Mouse (Mus musculus) embryo, embryonic 11.5 days (tissue): ENCODE results near the gene Hsd17b14.

Experiments used
- DNase-seq: peaks from one replicate; pipeline ENCODE4 v3.0.0-alpha.2; 2012; ENCODE audit warnings: low read depth, low spot score

Hsd17b14 gene

DNA sequence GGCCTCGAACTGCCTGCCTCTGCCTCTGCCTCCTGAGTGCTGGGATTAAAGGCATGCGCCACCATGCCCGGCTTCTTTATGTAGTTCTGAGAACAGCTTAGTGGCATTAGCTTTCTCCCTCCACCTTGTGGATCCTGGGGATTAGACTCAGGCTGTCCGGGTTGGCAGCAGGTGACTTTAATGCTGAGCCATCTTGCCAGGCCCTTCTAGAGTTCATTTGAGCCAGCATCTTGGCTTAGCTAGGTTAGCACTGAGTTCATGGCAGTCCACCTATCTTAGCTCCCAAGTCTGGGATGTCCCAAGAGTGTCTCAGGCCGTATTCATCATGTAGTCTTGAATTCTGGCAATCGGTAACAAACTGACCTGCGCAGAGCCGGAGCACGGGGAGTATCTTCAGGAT, 10.8 kb downstream of the Hsd17b14 start:
- no peak for DNase-seq

DNA sequence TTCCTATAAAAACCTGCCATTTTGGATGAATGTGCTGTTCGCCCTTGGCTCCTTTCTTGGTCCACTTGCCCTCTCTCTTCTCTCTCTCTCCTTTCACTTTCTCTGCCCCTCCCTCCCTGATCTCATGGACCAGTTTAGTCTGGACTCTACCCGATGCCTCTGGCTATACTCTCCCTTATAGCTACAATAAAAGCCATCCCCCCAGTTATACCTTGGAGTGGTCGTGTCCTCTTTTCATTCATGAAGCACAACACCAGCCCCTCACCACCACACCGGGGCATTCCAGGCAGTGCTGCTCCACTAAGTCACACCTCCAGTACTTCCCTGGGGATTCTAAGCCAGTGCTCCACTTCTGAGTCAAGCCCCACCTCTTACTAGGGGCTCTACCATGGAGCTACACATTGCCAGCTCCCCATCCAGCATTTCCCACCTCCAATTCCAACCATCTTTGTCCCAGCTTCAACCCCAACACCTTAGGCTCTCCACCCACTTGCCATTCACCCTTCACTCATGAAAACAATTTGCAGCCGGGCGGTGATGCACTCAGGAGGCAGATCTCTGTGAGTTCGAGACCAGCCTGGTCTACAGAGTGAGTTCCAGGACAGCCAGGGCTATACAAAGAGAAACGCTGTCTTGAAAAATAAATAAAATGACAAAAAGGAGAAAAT, 12.6 kb downstream of the Hsd17b14 start:
- DNase-seq: no peak

DNA sequence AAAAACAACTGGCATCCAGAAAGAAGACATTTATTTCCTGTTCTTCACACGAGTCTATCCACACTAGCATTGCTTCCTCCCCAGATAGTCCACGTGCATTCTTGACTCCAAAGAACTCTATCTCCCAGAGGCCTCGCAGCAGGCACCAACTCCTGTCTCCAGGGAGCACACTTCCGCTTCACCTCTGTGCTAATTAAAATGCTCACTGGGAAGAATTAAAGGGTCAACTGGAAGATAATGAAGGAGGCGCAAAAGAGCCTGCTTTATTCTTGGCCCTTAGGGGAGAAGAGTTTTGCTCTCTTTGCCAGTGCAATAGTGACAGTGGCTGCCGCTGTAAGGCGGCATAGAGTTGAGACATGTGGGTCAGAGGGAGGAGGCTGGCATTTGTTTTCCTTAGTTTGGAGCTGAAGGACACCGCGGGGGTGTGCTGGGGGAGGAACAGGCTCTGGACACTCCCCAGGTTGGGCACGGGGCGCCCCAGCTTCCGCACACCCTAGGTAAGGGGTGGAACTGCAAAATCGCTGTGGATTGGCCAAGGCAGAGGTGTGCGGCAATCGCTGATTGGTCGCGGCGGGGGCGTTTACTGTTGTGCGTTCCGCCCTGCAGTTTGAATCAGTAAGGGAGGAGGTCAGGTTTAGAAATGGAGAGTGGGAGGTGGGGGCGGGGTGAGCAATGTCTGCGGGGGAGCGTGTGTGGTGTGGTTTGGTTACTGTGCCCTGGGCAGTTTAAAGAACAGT, 13.3 kb downstream of the Hsd17b14 start:
- DNase-seq: peak; percentile 80

DNA sequence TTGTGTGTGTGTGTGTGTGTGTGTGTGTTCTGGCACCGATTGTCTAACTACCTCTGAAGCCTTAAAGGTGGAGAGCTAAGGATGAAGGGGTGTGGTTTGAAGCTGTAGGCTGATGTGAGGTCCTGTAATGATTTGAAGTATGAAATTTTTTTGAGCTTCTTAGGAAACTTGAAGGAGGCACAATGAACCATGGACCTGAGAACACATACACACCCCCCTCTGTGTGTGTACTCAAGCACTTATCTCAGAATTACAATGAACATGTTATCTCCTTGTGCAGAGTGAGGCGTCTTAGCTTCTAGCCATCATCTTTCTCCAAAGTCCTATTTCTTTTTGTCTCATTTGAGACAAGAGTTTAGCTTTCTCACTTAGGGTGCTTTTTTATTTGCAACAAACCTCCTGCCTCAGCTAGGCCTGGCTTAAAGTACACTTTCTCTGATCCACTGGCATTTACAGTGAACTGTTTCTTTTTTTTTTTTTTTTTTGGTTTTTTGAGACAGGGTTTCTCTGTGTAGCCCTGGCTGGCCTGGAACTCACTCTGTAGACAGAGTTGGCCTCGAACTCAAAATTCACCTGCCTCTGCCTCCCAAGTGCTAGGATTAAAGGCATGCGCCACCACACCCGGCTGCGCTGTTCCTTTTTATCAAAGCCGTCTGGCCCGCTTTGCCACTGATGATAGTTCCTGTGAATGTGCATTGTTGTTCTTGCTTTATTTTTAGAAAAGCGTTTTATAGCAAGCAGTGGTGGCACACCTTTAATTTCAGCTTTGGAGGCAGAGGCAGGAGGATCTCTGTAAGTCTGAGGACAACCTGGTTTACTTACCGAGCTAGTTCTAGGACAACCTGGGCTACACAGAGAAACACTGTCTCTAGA, 14.1 kb downstream of the Hsd17b14 start:
- no peak for DNase-seq

DNA sequence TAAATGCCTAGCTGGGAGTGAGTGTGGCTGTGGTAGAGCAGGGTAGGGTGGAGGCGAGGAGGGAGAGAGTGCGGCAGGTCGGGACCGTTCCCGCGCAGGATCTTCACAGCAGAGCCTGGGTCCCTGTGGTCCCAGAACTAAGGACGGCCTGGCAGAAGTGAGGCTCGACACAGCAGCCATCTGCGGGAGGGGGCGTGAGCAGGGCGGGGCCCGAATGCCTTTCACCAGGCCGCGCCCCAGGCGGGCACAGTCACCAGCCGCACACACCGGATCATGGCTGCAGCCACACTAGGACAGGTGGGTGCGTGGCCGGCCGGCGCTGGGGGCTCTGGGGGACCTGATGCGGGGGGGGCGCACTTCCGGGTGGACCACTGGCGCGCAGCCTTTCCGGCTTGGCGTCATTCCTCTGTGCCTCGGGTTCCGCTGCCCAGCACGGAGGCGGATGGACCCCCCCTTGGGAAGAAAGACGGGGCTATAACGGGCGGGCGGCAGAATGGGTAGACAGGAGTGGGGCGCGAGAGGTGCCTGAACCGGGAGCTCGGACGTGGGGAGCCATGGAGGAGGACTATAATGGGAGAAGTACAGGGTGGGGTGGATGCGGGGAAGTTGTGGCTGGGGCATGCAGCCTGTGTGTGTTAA, 15.5 kb downstream of the Hsd17b14 start, which contains the start of gene Bcat2:
Bcat2 (plus strand) TSS at position 51 of the 639 bp plus-strand sequence.
- peak; percentile 42 for DNase-seq

DNA sequence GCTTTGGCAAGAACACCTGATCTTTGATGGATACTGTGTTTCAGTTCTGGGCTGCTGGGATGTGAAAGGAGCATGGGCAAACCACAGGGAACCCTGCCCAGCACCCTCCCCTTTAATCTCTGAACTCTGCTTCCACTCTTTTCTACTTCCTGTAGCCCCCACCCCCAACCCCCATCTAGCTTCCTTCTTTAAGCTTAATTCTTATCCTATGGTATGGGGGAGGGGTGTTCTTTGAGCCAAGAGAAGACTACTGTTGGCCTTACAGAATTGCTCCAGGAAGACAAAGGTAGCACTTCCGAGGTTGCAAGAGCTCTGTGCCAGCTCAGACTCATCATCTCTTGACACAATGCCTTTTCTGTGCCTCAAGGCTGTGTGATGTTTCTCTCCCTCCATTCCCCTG, 17.3 kb downstream of the Hsd17b14 start:
- no peak for DNase-seq

DNA sequence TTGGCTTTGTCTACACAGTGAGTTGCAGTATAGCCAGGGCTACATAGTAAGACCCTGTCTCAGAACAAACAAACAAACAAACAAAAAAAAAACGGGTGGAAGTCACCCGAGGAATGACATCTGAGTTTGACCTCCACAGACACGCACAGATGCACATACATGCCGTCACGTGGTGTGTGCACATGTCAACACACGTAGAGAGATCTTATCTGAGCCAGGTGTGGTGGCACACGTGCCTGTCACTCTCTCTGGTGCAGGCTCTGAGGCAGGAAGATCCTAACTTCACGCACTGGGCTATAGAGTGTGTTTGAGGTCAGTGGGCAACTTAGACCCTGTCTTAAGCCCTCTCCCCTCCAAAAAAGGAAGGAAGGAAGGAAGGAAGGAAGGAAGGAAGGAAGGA, 19.3 kb downstream of the Hsd17b14 start:
- DNase-seq: no peak

DNA sequence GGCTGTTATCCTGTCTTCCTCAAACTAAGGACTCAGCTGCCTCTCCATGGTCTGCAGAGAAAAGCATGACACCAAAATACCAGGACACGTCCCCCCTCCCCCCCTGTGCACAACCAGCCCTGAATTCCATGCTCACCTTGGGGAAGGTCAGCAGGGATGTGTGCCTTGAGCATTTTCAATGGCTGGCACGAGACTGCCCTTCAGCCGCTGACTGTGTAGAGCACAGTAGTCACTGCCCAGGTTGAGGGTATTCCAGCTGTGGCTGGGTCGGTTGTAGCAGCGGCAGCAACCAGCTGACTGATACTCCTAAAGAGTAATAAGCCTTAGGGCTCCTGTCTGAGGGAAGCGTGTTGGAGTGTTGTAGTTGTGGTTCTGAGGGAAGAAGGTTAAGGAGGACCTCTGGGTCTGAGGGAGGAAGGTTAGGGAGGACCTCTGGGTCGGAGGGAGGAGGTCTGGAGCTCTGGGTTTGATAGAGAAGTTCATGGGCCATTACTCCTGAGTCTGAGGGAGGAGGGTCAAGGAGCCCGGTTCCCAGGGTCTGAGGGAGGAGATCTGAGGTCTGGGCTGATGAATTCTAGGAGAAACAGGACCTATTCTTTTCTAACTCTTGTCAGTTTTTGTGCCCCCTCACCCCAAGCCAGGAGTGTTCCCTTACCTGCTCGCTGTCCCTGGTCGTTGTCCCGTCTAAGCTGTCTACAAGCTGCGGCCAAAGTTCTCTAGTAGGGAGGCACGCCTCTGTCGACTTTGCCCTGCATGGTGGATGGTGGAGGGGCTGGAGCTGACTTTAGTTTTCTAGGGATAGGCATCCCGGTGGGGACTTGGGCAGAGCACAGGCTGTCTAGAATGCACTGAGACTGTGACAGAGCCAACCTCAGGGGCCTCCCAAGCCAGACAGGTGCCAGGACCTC, 20.0 kb downstream of the Hsd17b14 start:
- DNase-seq: no peak

DNA sequence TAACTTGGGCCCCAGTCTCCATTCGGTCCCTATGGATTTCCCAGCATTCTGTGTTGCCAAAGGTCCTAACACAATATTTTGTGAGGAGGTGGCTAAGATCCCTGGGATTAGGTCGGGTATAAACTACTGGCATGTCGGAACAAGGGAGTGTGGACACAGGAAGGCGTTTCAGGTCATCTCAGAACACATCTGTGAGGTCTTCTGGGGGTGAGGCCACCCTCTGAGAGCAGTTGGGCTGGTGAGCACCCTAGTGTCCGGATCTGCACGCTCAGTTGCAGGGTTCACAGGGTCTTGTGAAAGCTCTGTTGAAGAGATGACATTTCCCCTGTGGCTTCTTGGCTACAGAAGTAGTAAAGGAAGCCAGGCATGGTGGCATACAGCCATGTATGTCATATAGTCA, 31.2 kb downstream of the Hsd17b14 start:
- no peak for DNase-seq

DNA sequence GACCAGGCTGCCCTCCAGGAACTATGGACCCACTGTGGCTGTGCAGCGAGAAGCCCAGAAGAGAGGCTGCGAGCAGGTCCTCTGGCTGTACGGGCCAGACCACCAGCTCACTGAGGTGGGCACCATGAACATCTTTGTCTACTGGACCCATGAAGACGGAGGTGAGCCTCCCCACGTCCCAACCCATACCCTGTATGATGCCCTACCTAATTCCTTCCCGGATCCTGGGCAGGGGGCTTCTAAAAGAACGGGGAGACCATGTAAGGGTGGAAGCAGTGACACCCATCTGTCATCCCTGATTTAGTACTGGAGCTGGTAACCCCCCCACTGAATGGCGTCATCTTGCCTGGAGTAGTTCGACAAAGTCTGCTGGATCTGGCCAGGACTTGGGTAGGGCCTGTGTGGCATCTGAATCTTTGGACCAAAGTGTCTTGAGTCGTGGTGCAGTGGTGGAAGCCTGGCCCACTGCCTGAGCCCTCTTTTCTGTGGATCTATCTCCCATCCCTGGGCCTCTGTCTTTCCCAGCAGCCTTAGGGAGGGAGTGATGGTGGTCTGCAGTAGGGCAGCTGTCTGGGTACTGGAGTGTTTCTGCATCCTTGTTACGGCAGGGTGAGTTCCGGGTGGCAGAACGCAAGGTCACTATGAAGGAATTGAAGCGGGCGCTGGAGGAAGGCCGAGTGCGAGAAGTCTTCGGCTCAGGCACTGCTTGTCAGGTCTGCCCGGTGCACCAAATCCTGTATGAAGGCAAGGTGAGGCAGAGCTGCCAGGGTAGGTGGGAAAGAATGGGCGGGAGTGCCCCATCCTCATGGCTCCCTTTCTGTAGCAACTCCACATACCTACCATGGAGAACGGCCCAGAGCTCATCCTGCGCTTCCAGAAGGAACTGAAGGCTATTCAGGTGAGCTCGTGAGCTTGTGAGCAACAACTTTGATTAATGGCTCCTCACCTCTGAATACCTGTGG, 33.2 kb downstream of the Hsd17b14 start:
- no peak for DNase-seq

DNA sequence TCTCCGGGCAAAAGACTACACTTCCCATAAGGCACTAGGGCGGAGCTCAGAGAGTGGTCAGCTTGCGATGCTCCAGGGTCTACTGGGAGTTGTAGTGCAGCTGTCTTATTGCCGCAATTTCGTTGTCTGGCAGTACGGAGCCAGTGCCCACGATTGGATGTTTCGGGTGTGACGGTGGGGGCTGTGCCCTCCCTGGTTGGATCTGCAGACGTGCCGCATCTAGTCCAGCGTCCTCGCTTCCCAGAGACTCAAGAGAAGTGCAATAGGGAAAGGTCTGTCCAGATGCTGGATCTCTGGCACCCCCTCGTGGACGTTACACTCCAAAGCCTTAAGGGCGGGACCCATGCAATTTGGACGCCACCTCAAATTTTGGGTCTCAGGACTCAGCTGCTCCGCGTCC, 34.5 kb downstream of the Hsd17b14 start:
- DNase-seq: peak; percentile 90

DNA sequence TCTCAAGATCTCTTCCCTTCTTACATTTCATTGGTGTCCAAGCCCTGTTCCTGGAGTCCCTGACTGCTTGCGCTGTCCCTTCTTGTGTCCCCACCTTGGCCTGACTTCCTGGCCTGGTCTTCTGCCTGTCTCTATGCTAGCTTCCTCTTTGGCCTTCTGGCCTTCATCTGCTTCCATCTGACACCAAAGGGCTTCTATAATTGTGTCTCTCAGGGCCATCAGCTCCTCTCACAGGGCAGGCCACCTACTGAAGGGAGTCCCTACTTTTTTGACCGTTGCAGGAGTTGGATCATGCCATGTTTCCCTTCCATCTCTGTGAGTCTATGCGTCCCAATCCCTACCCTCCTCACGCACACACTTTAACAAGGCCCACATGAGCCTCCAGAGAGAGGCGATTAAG, 35.2 kb downstream of the Hsd17b14 start:
- DNase-seq: no peak

DNA sequence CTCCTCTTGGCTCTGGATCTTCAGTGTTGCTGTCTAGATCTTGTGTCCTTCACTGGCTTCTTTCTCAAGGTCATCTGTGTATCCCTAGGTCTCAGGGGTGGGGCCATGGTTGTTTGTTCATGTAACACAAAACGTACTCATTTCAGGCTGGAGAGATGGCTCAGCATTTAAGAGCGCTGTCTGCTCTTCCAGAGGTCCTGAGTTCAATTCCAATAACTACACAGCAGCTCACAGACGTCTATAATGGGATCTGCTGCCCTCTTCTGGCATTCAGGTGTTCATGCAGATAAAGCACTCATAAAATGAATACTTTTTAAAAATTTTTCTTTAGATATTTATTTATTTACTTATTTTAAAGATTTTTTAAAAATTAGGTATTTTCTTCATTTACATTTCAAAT, 36.2 kb downstream of the Hsd17b14 start:
- DNase-seq: no peak

DNA sequence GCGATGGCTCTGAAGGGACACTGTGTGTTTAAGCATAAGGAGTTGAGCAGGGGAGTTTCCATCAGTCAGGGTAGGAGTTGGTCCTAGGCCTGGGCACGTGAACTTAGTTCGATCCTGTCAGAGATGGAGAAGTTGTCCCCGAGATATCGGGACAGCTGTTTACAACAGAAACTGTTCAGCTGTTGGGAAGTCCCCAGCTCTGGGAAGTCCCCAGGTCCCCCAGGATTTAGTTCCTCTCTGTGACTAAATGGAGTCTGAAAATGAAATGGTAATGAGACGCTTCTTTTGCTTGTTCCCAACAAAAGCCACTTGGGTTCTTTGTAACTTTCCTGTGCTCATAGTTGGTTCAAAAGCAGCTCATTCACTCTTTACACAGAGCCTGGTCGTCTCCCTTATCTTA, 37.2 kb downstream of the Hsd17b14 start:
- no peak for DNase-seq

DNA sequence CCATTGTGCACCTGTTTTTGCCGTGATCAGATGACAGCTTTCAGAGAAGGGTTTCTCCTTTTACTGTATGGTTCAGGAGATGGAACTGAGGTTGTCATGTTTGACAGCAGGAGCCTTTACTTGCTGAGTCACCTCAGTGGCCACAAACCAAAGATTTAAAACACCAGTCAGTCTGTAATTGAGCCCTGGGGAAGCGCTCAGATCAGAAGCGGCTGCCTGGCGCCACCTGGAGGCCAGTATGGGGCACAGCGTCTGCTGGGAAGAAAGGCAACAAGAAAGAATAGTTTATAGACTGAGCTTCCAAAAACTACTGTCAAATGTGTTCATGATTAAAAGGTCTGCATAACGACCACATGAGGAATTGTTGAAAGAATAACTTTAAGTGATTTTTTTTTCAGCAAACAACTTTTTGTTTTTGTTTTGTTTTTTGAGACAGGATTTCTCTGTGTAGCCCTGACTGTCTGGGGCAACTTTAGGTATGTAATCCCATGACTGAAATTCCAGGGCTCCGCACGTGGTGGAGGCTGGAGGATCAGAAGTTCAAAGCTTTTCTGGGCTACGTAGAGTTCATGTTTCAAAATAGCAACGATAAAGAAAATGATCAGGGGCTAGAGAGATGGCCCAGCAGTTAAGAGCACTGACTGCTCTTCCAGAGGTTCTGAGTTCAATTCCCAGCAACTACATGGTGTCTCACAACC, 38.6 kb downstream of the Hsd17b14 start:
- DNase-seq: peak; percentile 46

DNA sequence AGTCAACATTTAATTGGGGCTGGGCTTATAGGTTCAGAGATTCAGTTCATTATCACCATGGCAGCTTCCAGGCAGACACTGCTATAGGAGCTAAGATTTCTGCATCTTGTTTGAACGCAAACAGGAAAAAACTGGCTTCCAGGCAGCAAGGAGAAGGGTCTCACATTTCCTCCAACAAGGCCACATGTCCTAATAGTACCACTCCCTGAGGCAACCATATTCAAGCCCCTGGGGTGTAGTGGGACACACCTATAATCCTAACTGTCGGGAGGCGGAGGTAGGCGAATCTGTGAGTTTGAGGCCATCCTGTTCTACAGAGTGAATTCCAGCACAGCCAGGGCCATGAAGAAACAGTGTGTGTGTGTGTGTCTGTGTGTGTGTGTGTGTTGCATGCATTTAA, 40.5 kb downstream of the Hsd17b14 start:
- no peak for DNase-seq

DNA sequence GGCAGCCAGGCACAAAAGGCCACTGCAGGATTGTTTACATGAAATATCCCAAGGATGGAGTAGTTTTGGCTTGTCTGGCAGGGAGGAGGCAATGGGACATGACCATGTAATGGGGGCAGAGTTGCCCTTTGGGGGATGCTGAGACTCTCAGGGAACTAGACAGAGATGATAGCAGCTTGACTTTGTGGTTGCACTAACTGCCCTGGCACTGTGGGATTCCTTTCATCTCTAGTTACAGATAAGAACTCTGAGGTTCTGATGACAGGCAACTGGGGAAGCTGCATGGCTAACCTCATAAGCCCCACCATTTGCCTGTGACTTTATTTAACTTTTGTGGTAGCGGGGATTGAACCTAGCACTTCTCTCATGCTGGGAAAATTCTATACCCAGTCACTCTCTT, 41.4 kb downstream of the Hsd17b14 start:
- no peak for DNase-seq

DNA sequence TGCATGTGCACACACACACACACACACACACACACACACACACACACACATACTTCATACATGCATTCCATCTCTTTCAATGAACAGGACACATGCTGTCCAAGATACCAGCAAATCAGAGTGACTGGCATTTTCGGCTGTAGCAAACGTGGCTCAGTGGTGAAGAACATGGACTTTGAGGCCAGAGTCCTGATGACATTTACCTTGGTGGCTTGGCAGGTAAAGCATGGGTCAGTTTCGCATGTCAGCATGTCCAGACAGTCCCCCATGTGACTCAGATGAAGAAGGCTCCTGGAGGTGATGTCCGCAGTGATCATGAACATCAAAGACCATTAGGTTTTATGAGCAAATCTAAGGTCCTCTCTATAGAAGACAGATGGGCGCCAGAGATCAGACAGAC, 42.3 kb downstream of the Hsd17b14 start:
- no peak for DNase-seq

DNA sequence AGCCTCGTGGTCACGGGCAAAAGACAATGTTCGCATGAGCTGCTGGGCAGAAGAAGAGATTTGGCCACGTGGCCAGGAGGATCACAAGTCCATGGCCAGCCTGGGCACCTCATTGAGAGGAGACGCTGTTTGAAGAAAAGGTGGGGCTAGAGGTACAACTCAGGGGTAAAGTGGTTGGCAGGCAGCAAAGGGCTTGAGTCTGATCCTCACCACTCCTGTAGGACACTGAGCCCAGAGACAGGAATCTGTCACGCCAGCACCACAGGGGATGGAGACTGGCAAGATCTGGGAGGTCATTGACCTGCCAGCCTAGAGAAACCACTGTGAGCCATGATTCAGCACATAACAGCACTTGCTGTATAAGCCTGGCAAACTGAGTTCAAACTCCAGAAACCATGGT, 42.8 kb downstream of the Hsd17b14 start:
- DNase-seq: no peak
